Mouse (Mus musculus) 3T3-L1 (cell line): ENCODE data around the gene Cdk19.

Source experiments
- DNase-seq: peaks from one replicate; pipeline ENCODE4 v3.0.0-alpha.2; 2015; ENCODE audit warnings: low read depth, low spot score

Gene Cdk19

GRCm38 (mm10) chr10:40437117-40437516, 97.8 kb downstream of the Cdk19 start:
- DNase-seq, result no peak

- DNase-seq, result no peak
These were observed 101.4 kb downstream of the Cdk19 start for GRCm38 (mm10) chr10:40440740-40441139.

GRCm38 (mm10) chr10:40442076-40442475, 102.7 kb downstream of the Cdk19 start:
- no peak for DNase-seq

- DNase-seq, result no peak
These were observed 104.0 kb downstream of the Cdk19 start for GRCm38 (mm10) chr10:40443371-40443770.

GRCm38 (mm10) chr10:40443806-40444357, 104.5 kb downstream of the Cdk19 start:
- no peak for DNase-seq

GRCm38 (mm10) chr10:40444586-40444985, 105.2 kb downstream of the Cdk19 start:
- no peak for DNase-seq

- DNase-seq, result no peak
These were observed 106.8 kb downstream of the Cdk19 start for GRCm38 (mm10) chr10:40446088-40446604.

GRCm38 (mm10) chr10:40446630-40447029, 107.3 kb downstream of the Cdk19 start:
- DNase-seq, result no peak

- DNase-seq, result no peak
These were observed 107.9 kb downstream of the Cdk19 start for GRCm38 (mm10) chr10:40447295-40447694.

GRCm38 (mm10) chr10:40447921-40448320, 108.6 kb downstream of the Cdk19 start:
- DNase-seq, result no peak

GRCm38 (mm10) chr10:40448444-40448843, 109.1 kb downstream of the Cdk19 start:
- DNase-seq, result no peak

GRCm38 (mm10) chr10:40449571-40449970, 110.2 kb downstream of the Cdk19 start:
- DNase-seq, result no peak

GRCm38 (mm10) chr10:40450171-40450570, 110.8 kb downstream of the Cdk19 start:
- DNase-seq, result no peak

- no peak for DNase-seq
These were observed 117.8 kb downstream of the Cdk19 start for GRCm38 (mm10) chr10:40457116-40457515.

- DNase-seq, result no peak
These were observed 119.8 kb downstream of the Cdk19 start for GRCm38 (mm10) chr10:40459141-40459540.

GRCm38 (mm10) chr10:40461362-40461761, 122.0 kb downstream of the Cdk19 start:
- no peak for DNase-seq

GRCm38 (mm10) chr10:40462257-40462656, 122.9 kb downstream of the Cdk19 start:
- DNase-seq, result no peak

GRCm38 (mm10) chr10:40467174-40467911, 128.0 kb downstream of the Cdk19 start:
- no peak for DNase-seq

GRCm38 (mm10) chr10:40467912-40468254, 128.5 kb downstream of the Cdk19 start:
- DNase-seq, result no peak

GRCm38 (mm10) chr10:40469145-40469544, 129.8 kb downstream of the Cdk19 start:
- DNase-seq, result no peak

GRCm38 (mm10) chr10:40476535-40477285, 137.3 kb downstream of the Cdk19 start:
- no peak for DNase-seq

GRCm38 (mm10) chr10:40477426-40478075, 138.2 kb downstream of the Cdk19 start:
- no peak for DNase-seq
